Mouse (Mus musculus) heart, embryonic 16.5 days (tissue): ENCODE measurements around the gene Naa60. TPM values are rescaled to one million over a fixed set of nuclear protein-coding genes. Genes with fewer than 3 reads are reported as not detected.

ENCODE experiments used
- ATAC-seq: fragments of 200-750 bp; cut with Nextera tagmentation; replicated peaks from 2 replicates; pipeline ENCODE4 v1.8.0; 2017; ENCODE audit warnings: moderate number of reproducible peaks; ENCODE audit not compliant: insufficient read depth, low FRiP score; ENCODE audit errors: extremely low read depth
- H3K27ac ChIP-seq: fragments of 300-500 bp; sonication (generic); 2 replicates; pipeline ENCODE4 v1.5.1; 2014; ENCODE audit warnings: mild to moderate bottlenecking, low read length, control low read depth, moderate library complexity
- H3K27me3 ChIP-seq: fragments of 300-500 bp; sonication (generic); 2 replicates; pipeline ENCODE4 v1.6.1; 2014; ENCODE audit warnings: low read length, mixed read lengths; ENCODE audit not compliant: control insufficient read depth, insufficient read depth
- H3K36me3 ChIP-seq: fragments of 300-500 bp; sonication (generic); 2 replicates; pipeline ENCODE4 v1.6.1; 2014; ENCODE audit not compliant: control insufficient read depth, insufficient read depth
- H3K4me1 ChIP-seq: fragments of 300-500 bp; sonication (generic); 2 replicates; pipeline ENCODE4 v1.6.1; 2014; ENCODE audit warnings: low read length, mixed read lengths; ENCODE audit not compliant: control insufficient read depth, insufficient read depth
- H3K4me2 ChIP-seq: fragments of 300-500 bp; sonication (generic); 2 replicates; pipeline ENCODE4 v1.6.1; 2014; ENCODE audit warnings: low read depth, mild to moderate bottlenecking, control low read depth, low read length
- H3K4me3 ChIP-seq: fragments of 300-500 bp; sonication (generic); 2 replicates; pipeline ENCODE4 v1.5.1; 2014; ENCODE audit warnings: mild to moderate bottlenecking, control low read depth, low read length
- H3K9ac ChIP-seq: fragments of 300-500 bp; sonication (generic); 2 replicates; pipeline ENCODE4 v1.6.1; 2014; ENCODE audit warnings: low read length, control low read depth
- H3K9me3 ChIP-seq: fragments of 300-500 bp; sonication (generic); replicated peaks from 2 replicates; pipeline ENCODE4 v1.6.1; 2016; ENCODE audit warnings: low read length; ENCODE audit not compliant: control insufficient read depth
- WGBS: fragments of 180-500 bp; shearing (Covaris S2); extraction: QIAGEN DNeasy Blood & Tissue Kit; methylation state at CpG from one replicate; pipeline ENCODE4 v1.1.7; 2014; 5-methylcytosine and 5-hydroxymethylcytosine counted together
- polyA plus RNA-seq: library from polyadenylated mRNA; unstranded; fragments of >200 nt; fragmentation: Nextera tagmentation; extraction: Ambion mirVana; gene quantifications from 2 replicates; pipeline ENCODE4 v1.2.1, GENCODE M21; 2015

Naa60 gene
- polyA plus RNA-seq, 1 experiment from 2014 or later = 40.0 TPM

GRCm38 (mm10) chr16:3876346-3876745 is 4.2 kb downstream of the Naa60 start:
- Histone ChIP-seq H3K36me3 (peaks cover 7% of the 10 kb centered on the region; the same call in 1 of the 2 replicates), H3K9ac (no peak overlapping the region), H3K27ac (no peak overlapping the region), H3K9me3 (no peaks in the 10 kb centered on the region), H3K4me2 (no peak overlapping the region), H3K27me3 (no peaks in the 10 kb centered on the region), H3K4me1 (peaks cover 8% of the 10 kb centered on the region), H3K4me3 (no peak overlapping the region)
- 90% methylated on average over 4 of the region's 4 CpGs for WGBS
- ATAC-seq = no peak

GRCm38 (mm10) chr16:3884201-3885064 is 12.3 kb downstream of the Naa60 start, which contains the start of the genes Zfp597 and Gm20695:
TSS of gene Zfp597 (minus strand) at chr16:3884561.
TSS of gene Gm20695 (plus strand) at chr16:3884648.
- Histone ChIP-seq H3K27ac (peak within 1 kb of the TSS; percentile 93), H3K4me1 (peaks cover 12% of the 10 kb centered on the region), H3K9ac (peak within 1 kb of the TSS; percentile 90), H3K36me3 (peaks cover 1% of the 10 kb centered on the region; the same call in 1 of the 2 replicates), H3K27me3 (no peaks in the 10 kb centered on the region), H3K4me3 (peak within 1 kb of the TSS; percentile 76), H3K4me2 (peak within 1 kb of the TSS; percentile 86), H3K9me3 (no peaks in the 10 kb centered on the region)
- under 1% methylated on average over 88 of the region's 88 CpGs for WGBS
- peak; percentile 97 for ATAC-seq

- 5% methylated on average over 10 of the region's 10 CpGs for WGBS
- Histone ChIP-seq H3K36me3 (no peaks in the 10 kb centered on the region), H3K4me1 (peaks cover 12% of the 10 kb centered on the region), H3K4me3 (peak overlapping the region; percentile 76), H3K27me3 (no peaks in the 10 kb centered on the region), H3K4me2 (peak overlapping the region; percentile 86), H3K27ac (peak overlapping the region; percentile 75), H3K9ac (peak overlapping the region; percentile 90), H3K9me3 (no peaks in the 10 kb centered on the region)
- ATAC-seq = 0 out of 2 replicates have a peak, but pooled peaks have one; percentile 1
Measured at GRCm38 (mm10) chr16:3885065-3885670, 13.0 kb downstream of the Naa60 start.

- Histone ChIP-seq H3K27me3 (no peaks in the 10 kb centered on the region), H3K9me3 (no peaks in the 10 kb centered on the region), H3K36me3 (no peaks in the 10 kb centered on the region), H3K4me1 (peaks cover 16% of the 10 kb centered on the region), H3K27ac (no peak overlapping the region), H3K4me2 (no peak overlapping the region), H3K9ac (no peak overlapping the region), H3K4me3 (no peak overlapping the region)
- 93% methylated on average over 14 of the region's 14 CpGs for WGBS
- ATAC-seq = no peak
Measured at GRCm38 (mm10) chr16:3891621-3892295, 19.6 kb downstream of the Naa60 start.

GRCm38 (mm10) chr16:3893739-3894138 is 21.6 kb downstream of the Naa60 start:
- Histone ChIP-seq H3K9me3 (no peaks in the 10 kb centered on the region), H3K4me3 (no peak overlapping the region), H3K4me1 (peaks cover 16% of the 10 kb centered on the region), H3K4me2 (no peak overlapping the region), H3K9ac (no peak overlapping the region), H3K27me3 (no peaks in the 10 kb centered on the region), H3K36me3 (peaks cover 5% of the 10 kb centered on the region), H3K27ac (peak overlapping the region; percentile 19)
- WGBS = 39% methylated on average over 3 of the region's 3 CpGs
- peak; percentile 42; the same call in 1 of the 2 replicates for ATAC-seq

- no peaks in the 10 kb centered on the region for H3K27me3 ChIP-seq
- H3K9ac ChIP-seq = no peak overlapping the region
- peaks cover 20% of the 10 kb centered on the region for H3K36me3 ChIP-seq
- no peaks in the 10 kb centered on the region for H3K9me3 ChIP-seq
- peak overlapping the region; percentile 22 for H3K4me2 ChIP-seq
- WGBS = 64% methylated on average over 9 of the region's 9 CpGs
- peaks cover 16% of the 10 kb centered on the region for H3K4me1 ChIP-seq
- ATAC-seq = peak; percentile 56; the same call in 1 of the 2 replicates
- H3K4me3 ChIP-seq = no peak overlapping the region
- H3K27ac ChIP-seq = peak overlapping the region; percentile 80
Measured at GRCm38 (mm10) chr16:3895173-3895792, 23.1 kb downstream of the Naa60 start.

GRCm38 (mm10) chr16:3896046-3896445 is 23.9 kb downstream of the Naa60 start:
- no peak for ATAC-seq
- H3K4me2 ChIP-seq = no peak overlapping the region
- peaks cover 16% of the 10 kb centered on the region for H3K4me1 ChIP-seq
- H3K9me3 ChIP-seq = no peaks in the 10 kb centered on the region
- H3K27me3 ChIP-seq = no peaks in the 10 kb centered on the region
- peaks cover 22% of the 10 kb centered on the region for H3K36me3 ChIP-seq
- no peak overlapping the region for H3K27ac ChIP-seq
- no peak overlapping the region for H3K4me3 ChIP-seq
- no peak overlapping the region for H3K9ac ChIP-seq
- 80% methylated on average over 6 of the region's 6 CpGs for WGBS

- no peak for ATAC-seq
- Histone ChIP-seq H3K4me3 (no peak overlapping the region), H3K4me2 (no peak overlapping the region), H3K9ac (no peak overlapping the region), H3K36me3 (peaks cover 25% of the 10 kb centered on the region), H3K4me1 (peaks cover 16% of the 10 kb centered on the region), H3K27ac (no peak overlapping the region), H3K9me3 (no peaks in the 10 kb centered on the region), H3K27me3 (no peaks in the 10 kb centered on the region)
- WGBS = 85% methylated on average over 1 of the region's 1 CpGs
Measured at GRCm38 (mm10) chr16:3896553-3896952, 24.4 kb downstream of the Naa60 start.
